Mouse (Mus musculus): Measurements from ENCODE around the gene Tgfa. TPM values are rescaled to one million over a fixed set of nuclear protein-coding genes. Genes with fewer than 3 reads are reported as not detected.

Tgfa gene
- polyA plus RNA-seq, 1 experiment from 2014 or later, result 3.0 TPM

DNA sequence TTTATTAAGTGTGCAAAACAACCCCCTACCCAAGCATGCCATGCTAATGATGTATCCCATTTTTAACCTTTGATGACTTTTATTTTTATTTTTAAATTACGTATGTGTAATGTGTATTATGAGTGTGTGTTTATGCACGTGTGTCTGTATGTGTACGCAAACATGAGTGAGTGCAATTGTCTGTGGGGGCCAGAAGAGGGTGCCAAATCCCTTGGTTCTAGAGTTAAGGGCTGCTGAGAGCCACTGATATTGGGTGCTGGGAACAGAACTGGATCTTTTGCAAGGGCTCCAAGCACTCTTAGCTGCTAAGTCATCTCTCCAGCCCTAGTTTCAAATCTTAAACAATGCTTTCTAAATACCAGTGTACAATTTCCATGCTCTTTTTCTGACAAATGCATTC lies 103.9 kb downstream of the Tgfa start:
- DNase-seq, result no peak
- TF ChIP-seq EP300 (IDR thresholded peaks at IDR 0.05; ENCODE audit: low read depth) (no peak), CTCF (IDR thresholded peaks at IDR 0.05; ENCODE audit: low read depth) (no peak)
- Histone ChIP-seq H3K9me3 (ENCODE audit: low read length) (no peaks in the 10 kb centered on the region), H3K4me3 (ENCODE audit: low read depth, low read length) (no peak overlapping the region), H3K4me1 (ENCODE audit: insufficient read depth) (no peaks in the 10 kb centered on the region), H3K27me3 (ENCODE audit: insufficient read depth, low read length) (no peaks in the 10 kb centered on the region), H3K36me3 (replicated peaks; ENCODE audit: insufficient read depth, low read length) (no peaks in the 10 kb centered on the region), H3K9ac (replicated peaks) (no peak overlapping the region), H3K4me2 (ENCODE audit: low read depth, low read length) (no peak overlapping the region), H3K27ac (ENCODE audit: low read depth) (no peak overlapping the region)
- ATAC-seq, result no peak
- 83% methylated on average over 3 of the region's 3 CpGs for WGBS (ENCODE audit: insufficient replicate concordance)

DNA sequence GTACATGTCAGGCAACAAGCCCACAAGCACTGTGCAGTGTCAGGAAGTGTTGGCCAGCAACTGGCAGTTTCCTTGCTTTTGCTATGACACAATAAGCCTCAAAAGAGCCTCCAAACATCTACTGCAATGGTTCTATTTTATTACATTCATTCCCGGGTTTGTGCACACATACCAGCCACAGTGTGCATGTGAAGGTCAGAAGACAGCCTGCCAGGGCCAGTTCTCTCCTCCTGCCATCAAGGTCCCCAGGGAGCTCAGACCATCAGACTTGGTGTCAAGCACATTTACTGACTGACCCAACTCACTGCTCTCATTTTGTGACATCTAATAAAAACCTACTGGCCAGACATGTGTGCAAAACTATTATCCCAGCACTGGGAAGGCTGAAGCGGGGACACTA lies 104.4 kb downstream of the Tgfa start:
- H3K9me3 ChIP-seq (ENCODE audit: low read length), result no peaks in the 10 kb centered on the region
- DNase-seq, result no peak
- WGBS (ENCODE audit: insufficient replicate concordance), result 71% methylated on average over 2 of the region's 2 CpGs
- ATAC-seq, result no peak
- no peaks in the 10 kb centered on the region for H3K4me1 ChIP-seq (ENCODE audit: insufficient read depth)
- no peak overlapping the region for H3K4me3 ChIP-seq (ENCODE audit: low read depth, low read length)
- H3K27ac ChIP-seq (ENCODE audit: low read depth), result no peak overlapping the region
- H3K27me3 ChIP-seq (ENCODE audit: insufficient read depth, low read length), result no peaks in the 10 kb centered on the region
- H3K36me3 ChIP-seq (replicated peaks; ENCODE audit: insufficient read depth, low read length), result no peaks in the 10 kb centered on the region
- TF ChIP-seq CTCF (IDR thresholded peaks at IDR 0.05; ENCODE audit: low read depth) (no peak), EP300 (IDR thresholded peaks at IDR 0.05; ENCODE audit: low read depth) (no peak)
- no peak overlapping the region for H3K9ac ChIP-seq (replicated peaks)
- H3K4me2 ChIP-seq (ENCODE audit: low read depth, low read length), result no peak overlapping the region

DNA sequence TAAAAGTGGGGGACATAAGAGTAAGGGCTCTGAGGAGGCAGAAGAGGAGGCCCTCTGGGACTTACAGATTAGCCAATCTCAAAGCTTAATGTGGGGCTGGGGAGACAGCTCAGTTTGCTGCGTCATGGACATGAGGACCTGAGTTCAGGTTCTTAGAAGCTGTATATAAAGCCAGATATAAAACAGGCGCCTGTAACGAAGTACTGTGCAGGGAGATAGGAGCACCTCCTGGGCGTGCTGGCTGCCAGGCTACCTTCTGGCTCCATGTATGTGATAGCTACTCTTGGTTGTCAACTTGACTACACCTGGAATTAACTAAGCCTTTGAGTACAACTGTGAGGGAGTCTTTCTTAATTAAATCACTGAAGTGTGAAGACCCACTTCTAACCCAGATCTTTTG lies 110.7 kb downstream of the Tgfa start:
- H3K27me3 ChIP-seq (ENCODE audit: insufficient read depth, low read length), result no peaks in the 10 kb centered on the region
- no peak for ATAC-seq
- H3K9ac ChIP-seq (replicated peaks), result no peak overlapping the region
- no peaks in the 10 kb centered on the region for H3K9me3 ChIP-seq (ENCODE audit: low read length)
- WGBS (ENCODE audit: insufficient replicate concordance), result 80% methylated on average over 4 of the region's 4 CpGs
- no peaks in the 10 kb centered on the region for H3K36me3 ChIP-seq (replicated peaks; ENCODE audit: insufficient read depth, low read length)
- H3K4me2 ChIP-seq (ENCODE audit: low read depth, low read length), result no peak overlapping the region
- TF ChIP-seq EP300 (IDR thresholded peaks at IDR 0.05; ENCODE audit: low read depth), result no peak
- TF ChIP-seq CTCF (IDR thresholded peaks at IDR 0.05; ENCODE audit: low read depth), result no peak
- H3K27ac ChIP-seq (ENCODE audit: low read depth), result no peak overlapping the region
- no peak overlapping the region for H3K4me3 ChIP-seq (ENCODE audit: low read depth, low read length)
- DNase-seq, result no peak
- no peaks in the 10 kb centered on the region for H3K4me1 ChIP-seq (ENCODE audit: insufficient read depth)

DNA sequence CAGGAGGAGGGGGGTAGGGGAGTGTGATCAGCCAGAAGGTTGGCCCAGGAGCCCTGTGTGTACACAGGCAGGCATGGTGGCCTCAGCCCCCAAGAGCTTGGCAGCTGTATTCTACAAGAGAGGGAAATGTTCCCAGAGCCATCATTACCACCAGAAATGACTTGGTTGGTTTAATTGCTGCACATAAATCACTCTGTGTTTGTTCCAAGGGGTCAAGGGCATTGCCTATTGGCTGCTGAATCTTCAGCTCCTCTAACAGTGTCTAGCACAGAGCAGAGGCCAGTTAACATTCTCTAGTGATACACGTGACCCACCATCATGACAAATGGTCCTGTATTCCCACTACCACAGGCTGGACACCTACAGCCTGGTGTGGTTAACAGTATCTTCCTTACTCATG lies 119.0 kb downstream of the Tgfa start:
- ATAC-seq (no peak), DNase-seq (no peak)
- TF ChIP-seq EP300 (IDR thresholded peaks at IDR 0.05; ENCODE audit: low read depth) (no peak), CTCF (IDR thresholded peaks at IDR 0.05; ENCODE audit: low read depth) (no peak)
- H3K4me1 ChIP-seq (ENCODE audit: insufficient read depth), result no peaks in the 10 kb centered on the region
- H3K9ac ChIP-seq (replicated peaks), result no peak overlapping the region
- WGBS (ENCODE audit: insufficient replicate concordance), result 68% methylated on average over 1 of the region's 1 CpGs
- H3K9me3 ChIP-seq (ENCODE audit: low read length), result no peaks in the 10 kb centered on the region
- H3K4me3 ChIP-seq (ENCODE audit: low read depth, low read length), result no peak overlapping the region
- H3K27me3 ChIP-seq (ENCODE audit: insufficient read depth, low read length), result no peaks in the 10 kb centered on the region
- no peak overlapping the region for H3K4me2 ChIP-seq (ENCODE audit: low read depth, low read length)
- H3K27ac ChIP-seq (ENCODE audit: low read depth), result no peak overlapping the region
- no peaks in the 10 kb centered on the region for H3K36me3 ChIP-seq (replicated peaks; ENCODE audit: insufficient read depth, low read length)

DNA sequence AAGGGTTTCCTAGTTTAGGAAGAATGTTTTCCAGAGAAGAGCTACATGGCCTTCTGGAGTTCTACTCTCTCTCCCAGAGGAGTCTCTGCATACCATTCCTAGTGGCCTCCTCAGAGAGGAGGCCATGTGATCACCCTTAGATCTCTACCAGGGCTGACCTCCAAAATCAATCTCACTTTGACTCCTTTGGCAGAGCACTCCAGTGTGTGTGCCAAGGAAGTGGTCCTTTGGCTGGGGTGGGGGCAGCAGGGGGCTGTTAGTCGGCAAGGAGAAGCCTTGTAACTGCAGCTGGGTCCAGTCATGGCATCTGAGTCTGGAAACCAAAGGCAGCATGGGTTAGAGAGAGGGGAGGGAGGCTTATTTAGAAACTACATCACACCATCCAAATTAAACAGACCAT lies 122.0 kb downstream of the Tgfa start:
- no peak overlapping the region for H3K4me3 ChIP-seq (ENCODE audit: low read depth, low read length)
- ATAC-seq (no peak), DNase-seq (no peak)
- H3K36me3 ChIP-seq (replicated peaks; ENCODE audit: insufficient read depth, low read length), result no peaks in the 10 kb centered on the region
- H3K4me2 ChIP-seq (ENCODE audit: low read depth, low read length), result no peak overlapping the region
- H3K4me1 ChIP-seq (ENCODE audit: insufficient read depth), result no peaks in the 10 kb centered on the region
- H3K27me3 ChIP-seq (ENCODE audit: insufficient read depth, low read length), result no peaks in the 10 kb centered on the region
- no peaks in the 10 kb centered on the region for H3K9me3 ChIP-seq (ENCODE audit: low read length)
- no peak for TF ChIP-seq EP300 (IDR thresholded peaks at IDR 0.05; ENCODE audit: low read depth)
- TF ChIP-seq CTCF (IDR thresholded peaks at IDR 0.05; ENCODE audit: low read depth), result no peak
- H3K27ac ChIP-seq (ENCODE audit: low read depth), result no peak overlapping the region
- 38% methylated on average over 1 of the region's 1 CpGs for WGBS (ENCODE audit: insufficient replicate concordance)
- no peak overlapping the region for H3K9ac ChIP-seq (replicated peaks)

DNA sequence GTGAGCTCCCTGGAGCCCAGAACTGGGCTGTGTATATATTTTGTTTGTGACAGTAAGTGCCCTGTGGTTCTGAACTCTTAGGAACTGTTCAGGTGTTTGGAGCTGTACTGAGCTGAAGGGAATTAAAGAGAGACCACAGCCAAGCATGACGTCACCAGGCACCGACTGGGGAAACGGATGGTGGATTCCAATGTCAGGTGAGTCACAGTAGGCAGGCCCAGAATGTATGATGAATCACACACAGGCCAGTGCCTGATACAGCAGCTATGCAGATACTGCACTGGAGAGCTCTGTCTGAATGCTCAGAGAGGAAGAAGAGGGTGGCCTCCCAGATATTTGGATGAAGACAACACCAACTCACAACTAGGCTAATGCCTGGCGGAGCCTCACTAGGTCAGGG lies 123.8 kb downstream of the Tgfa start:
- Histone ChIP-seq H3K4me3 (ENCODE audit: low read depth, low read length) (no peak overlapping the region), H3K27me3 (ENCODE audit: insufficient read depth, low read length) (no peaks in the 10 kb centered on the region), H3K4me1 (ENCODE audit: insufficient read depth) (no peaks in the 10 kb centered on the region), H3K9ac (replicated peaks) (no peak overlapping the region), H3K27ac (ENCODE audit: low read depth) (no peak overlapping the region), H3K4me2 (ENCODE audit: low read depth, low read length) (no peak overlapping the region), H3K9me3 (ENCODE audit: low read length) (no peaks in the 10 kb centered on the region), H3K36me3 (replicated peaks; ENCODE audit: insufficient read depth, low read length) (no peaks in the 10 kb centered on the region)
- 65% methylated on average over 4 of the region's 4 CpGs for WGBS (ENCODE audit: insufficient replicate concordance)
- ATAC-seq (no peak), DNase-seq (no peak)
- TF ChIP-seq EP300 (IDR thresholded peaks at IDR 0.05; ENCODE audit: low read depth) (no peak), CTCF (IDR thresholded peaks at IDR 0.05; ENCODE audit: low read depth) (no peak)

DNA sequence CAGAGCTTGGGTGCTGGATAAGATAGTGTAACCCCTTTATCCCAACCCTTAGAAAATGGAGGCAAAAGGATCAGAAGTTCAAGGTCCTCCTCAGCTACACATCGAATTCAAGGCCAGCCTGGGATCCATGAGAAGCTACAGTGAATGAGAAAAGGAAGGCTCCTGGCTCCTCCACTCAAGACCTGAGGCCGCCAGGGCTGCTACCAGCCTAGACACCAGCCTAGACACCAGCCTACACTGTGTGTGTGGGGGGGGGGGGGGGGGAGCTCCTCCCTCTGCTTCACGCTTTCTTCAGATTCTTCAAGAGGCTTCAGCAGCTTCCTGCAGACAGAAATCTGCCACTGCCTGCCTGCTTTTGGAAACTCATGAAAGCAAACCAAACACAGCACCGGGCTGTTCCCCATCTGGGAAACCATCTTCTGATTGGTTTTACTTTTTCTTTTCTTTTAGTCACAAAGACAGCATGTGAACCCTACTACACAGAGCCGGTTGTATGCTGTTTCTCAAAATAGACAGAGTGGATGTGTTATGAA lies 127.1 kb downstream of the Tgfa start:
- no peaks in the 10 kb centered on the region for H3K9me3 ChIP-seq (ENCODE audit: low read length)
- H3K4me3 ChIP-seq (ENCODE audit: low read depth, low read length), result no peak overlapping the region
- WGBS (ENCODE audit: insufficient replicate concordance), result 68% methylated on average over 5 of the region's 5 CpGs
- no peaks in the 10 kb centered on the region for H3K4me1 ChIP-seq (ENCODE audit: insufficient read depth)
- no peaks in the 10 kb centered on the region for H3K36me3 ChIP-seq (replicated peaks; ENCODE audit: insufficient read depth, low read length)
- H3K4me2 ChIP-seq (ENCODE audit: low read depth, low read length), result no peak overlapping the region
- ATAC-seq (no peak), DNase-seq (no peak)
- no peaks in the 10 kb centered on the region for H3K27me3 ChIP-seq (ENCODE audit: insufficient read depth, low read length)
- no peak overlapping the region for H3K9ac ChIP-seq (replicated peaks)
- H3K27ac ChIP-seq (ENCODE audit: low read depth), result no peak overlapping the region
- TF ChIP-seq CTCF (IDR thresholded peaks at IDR 0.05; ENCODE audit: low read depth) (no peak), EP300 (IDR thresholded peaks at IDR 0.05; ENCODE audit: low read depth) (no peak)

Data from liver, postnatal 0 days (tissue).